Mouse (Mus musculus): ENCODE data around the gene Ubr3. TPM values are rescaled to one million over a fixed set of nuclear protein-coding genes. Genes with fewer than 3 reads are reported as not detected.

Ubr3 gene
- total and polyA plus RNA-seq, 2 experiments: 12.8 to 65.2 TPM

DNA sequence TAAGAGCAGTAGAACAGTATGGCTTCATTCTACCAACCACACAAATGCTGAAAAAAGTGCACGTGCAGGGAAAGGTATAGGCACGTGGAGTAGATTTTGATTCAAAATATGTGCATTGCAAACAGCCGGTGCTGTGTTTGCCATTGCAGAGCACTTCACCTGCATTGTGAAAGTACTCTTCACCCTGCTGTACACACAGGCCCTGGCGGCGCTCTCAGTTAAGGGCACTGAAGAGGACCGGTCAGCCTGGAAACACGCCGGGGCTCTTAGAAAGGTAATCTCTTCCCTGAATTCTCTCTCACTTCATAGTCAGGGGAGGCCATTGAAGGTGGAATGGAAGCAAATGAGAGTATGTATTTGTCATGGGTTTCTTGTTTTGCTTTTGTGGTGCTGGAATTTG, 115.9 kb downstream of the Ubr3 start:
- Histone ChIP-seq H3K79me2 (ENCODE audit: control insufficient read depth, insufficient read depth, low read length) (no peaks in the 10 kb centered on the region), H3K4me3 (ENCODE audit: insufficient read depth, low read depth, low read length) (no peak overlapping the region), H3K27me3 (ENCODE audit: control insufficient read depth, insufficient read depth, low read length) (no peaks in the 10 kb centered on the region), H3K27ac (replicated peaks; ENCODE audit: insufficient read depth, low read depth, low read length) (no peak overlapping the region), H3K9ac (ENCODE audit: low read depth, low read length) (no peak overlapping the region), H3K36me3 (ENCODE audit: control insufficient read depth, insufficient read depth, low read length) (peaks cover 44% of the 10 kb centered on the region), H3K4me1 (ENCODE audit: control insufficient read depth, insufficient read depth, low read length) (no peaks in the 10 kb centered on the region)
- no peak for DNase-seq (ENCODE audit: extremely low read depth, low read depth, low spot score)
- TF ChIP-seq CTCF (IDR thresholded peaks at IDR 0.05; ENCODE audit: low read depth, low read length): no peak
- no peak for TF ChIP-seq POLR2A (IDR thresholded peaks at IDR 0.05; ENCODE audit: extremely low read depth, insufficient read depth, low read length)
- 93% methylated on average over 8 of the region's 8 CpGs for WGBS

DNA sequence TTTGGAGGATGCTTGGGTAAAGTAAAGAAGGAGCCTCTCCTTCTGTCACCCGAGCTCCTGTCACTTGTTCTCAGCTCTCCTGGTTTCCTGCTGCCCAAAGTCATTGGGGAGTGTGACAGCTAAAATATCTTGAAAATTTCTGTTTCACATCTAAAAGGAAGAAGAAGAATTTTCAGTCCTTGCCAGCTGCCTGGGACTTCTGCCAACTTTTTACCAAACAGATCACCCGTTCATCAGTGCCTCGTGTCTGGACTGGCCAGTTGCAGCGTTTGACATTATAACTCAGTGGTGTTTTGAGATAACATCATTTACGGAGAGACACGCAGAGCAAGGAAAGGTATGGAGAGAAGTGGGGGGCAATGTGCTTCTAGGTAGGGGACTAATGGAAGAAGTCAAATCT, 121.2 kb downstream of the Ubr3 start:
- DNase-seq (ENCODE audit: extremely low read depth, low read depth, low spot score): peak; percentile 42

DNA sequence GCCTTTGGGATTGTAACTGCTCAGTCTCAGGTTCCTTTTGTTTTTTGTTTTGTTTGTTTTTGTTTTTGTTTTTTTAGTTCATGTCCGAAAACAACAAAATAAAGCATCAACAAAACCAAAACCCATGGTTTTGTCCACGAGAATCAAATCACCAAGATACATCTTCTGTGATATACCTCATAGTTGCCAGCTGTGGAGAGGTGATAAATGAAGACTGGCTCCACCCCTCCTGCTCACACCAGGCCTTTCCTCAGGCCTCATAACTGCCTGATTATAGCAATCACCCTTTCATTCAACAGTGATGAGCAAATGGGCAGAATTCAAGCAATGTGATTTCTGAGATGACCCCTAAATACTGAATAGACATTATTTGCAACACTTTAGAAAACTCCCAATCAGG, 127.4 kb downstream of the Ubr3 start:
- H3K27ac ChIP-seq (replicated peaks; ENCODE audit: insufficient read depth, low read depth, low read length): no peak overlapping the region
- no peak for DNase-seq (ENCODE audit: extremely low read depth, low read depth, low spot score)
- TF ChIP-seq CTCF (IDR thresholded peaks at IDR 0.05; ENCODE audit: low read depth, low read length) (no peak), POLR2A (IDR thresholded peaks at IDR 0.05; ENCODE audit: extremely low read depth, insufficient read depth, low read length) (no peak)

More for the DNA sequence above, 121.2 kb downstream of the Ubr3 start:
- Histone ChIP-seq H3K27me3 (ENCODE audit: control insufficient read depth, insufficient read depth, low read length) (no peaks in the 10 kb centered on the region), H3K36me3 (ENCODE audit: control insufficient read depth, insufficient read depth, low read length) (peaks cover 58% of the 10 kb centered on the region), H3K4me3 (ENCODE audit: insufficient read depth, low read depth, low read length) (no peak overlapping the region), H3K79me2 (ENCODE audit: control insufficient read depth, insufficient read depth, low read length) (no peaks in the 10 kb centered on the region), H3K9ac (ENCODE audit: low read depth, low read length) (no peak overlapping the region), H3K4me1 (ENCODE audit: control insufficient read depth, insufficient read depth, low read length) (no peaks in the 10 kb centered on the region), H3K27ac (replicated peaks; ENCODE audit: insufficient read depth, low read depth, low read length) (no peak overlapping the region)
- 37% methylated on average over 6 of the region's 6 CpGs for WGBS
- TF ChIP-seq CTCF (IDR thresholded peaks at IDR 0.05; ENCODE audit: low read depth, low read length) (no peak), POLR2A (IDR thresholded peaks at IDR 0.05; ENCODE audit: extremely low read depth, insufficient read depth, low read length) (no peak)

DNA sequence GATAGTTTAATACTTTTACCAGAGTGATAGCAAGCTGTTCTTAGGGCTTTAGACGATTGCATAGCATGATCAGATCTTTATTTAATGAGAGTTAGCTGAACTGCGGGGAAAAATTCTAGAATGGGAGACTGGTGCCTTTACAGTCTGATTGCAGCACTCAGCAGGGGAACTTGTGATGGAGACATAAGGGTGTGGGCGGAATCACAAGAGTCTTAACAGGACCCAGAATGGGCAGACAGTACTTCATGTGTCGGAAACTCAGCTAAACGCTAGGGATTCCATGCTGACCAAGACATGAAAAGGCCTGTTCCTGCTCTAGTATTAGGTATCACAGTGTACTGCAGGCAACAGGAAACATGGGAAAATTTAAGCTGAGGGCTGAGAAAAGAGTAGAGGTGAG, 128.7 kb downstream of the Ubr3 start:
- Histone ChIP-seq H3K27me3 (ENCODE audit: control insufficient read depth, insufficient read depth, low read length) (no peaks in the 10 kb centered on the region), H3K36me3 (ENCODE audit: control insufficient read depth, insufficient read depth, low read length) (peaks cover 25% of the 10 kb centered on the region), H3K9ac (ENCODE audit: low read depth, low read length) (no peak overlapping the region), H3K4me1 (ENCODE audit: control insufficient read depth, insufficient read depth, low read length) (no peaks in the 10 kb centered on the region), H3K79me2 (ENCODE audit: control insufficient read depth, insufficient read depth, low read length) (no peaks in the 10 kb centered on the region), H3K4me3 (ENCODE audit: insufficient read depth, low read depth, low read length) (no peak overlapping the region), H3K27ac (replicated peaks; ENCODE audit: insufficient read depth, low read depth, low read length) (no peak overlapping the region)
- TF ChIP-seq CTCF (IDR thresholded peaks at IDR 0.05; ENCODE audit: low read depth, low read length) (no peak), POLR2A (IDR thresholded peaks at IDR 0.05; ENCODE audit: extremely low read depth, insufficient read depth, low read length) (no peak)
- WGBS: 93% methylated on average over 5 of the region's 5 CpGs
- DNase-seq (ENCODE audit: extremely low read depth, low read depth, low spot score): no peak

More for the DNA sequence above, 127.4 kb downstream of the Ubr3 start:
- Histone ChIP-seq H3K27me3 (ENCODE audit: control insufficient read depth, insufficient read depth, low read length) (no peaks in the 10 kb centered on the region), H3K36me3 (ENCODE audit: control insufficient read depth, insufficient read depth, low read length) (peaks cover 31% of the 10 kb centered on the region), H3K79me2 (ENCODE audit: control insufficient read depth, insufficient read depth, low read length) (no peaks in the 10 kb centered on the region), H3K9ac (ENCODE audit: low read depth, low read length) (no peak overlapping the region), H3K4me1 (ENCODE audit: control insufficient read depth, insufficient read depth, low read length) (no peaks in the 10 kb centered on the region), H3K4me3 (ENCODE audit: insufficient read depth, low read depth, low read length) (no peak overlapping the region)
- WGBS: 92% methylated on average over 2 of the region's 2 CpGs

DNA sequence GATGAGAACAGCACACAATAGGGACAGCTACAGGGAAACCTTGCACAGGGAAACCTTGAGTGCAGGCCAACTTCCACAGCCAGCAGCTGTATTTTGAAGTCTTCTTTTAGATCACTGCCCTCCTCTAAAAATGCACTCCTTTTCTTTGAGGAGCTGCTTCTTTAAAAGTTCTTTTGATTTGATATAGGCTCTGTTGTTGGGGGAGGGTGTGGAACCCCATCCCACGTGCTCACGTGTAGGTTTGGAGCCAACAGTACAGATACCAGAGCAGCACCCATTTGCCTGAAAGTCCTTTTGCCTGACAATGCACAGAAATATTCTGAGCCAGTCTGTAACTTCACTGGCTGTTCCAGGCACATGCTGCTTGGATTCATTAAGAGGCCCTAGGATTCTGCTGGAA, 134.4 kb downstream of the Ubr3 start:
- H3K27ac ChIP-seq (replicated peaks; ENCODE audit: insufficient read depth, low read depth, low read length): no peak overlapping the region
- H3K9ac ChIP-seq (ENCODE audit: low read depth, low read length): no peak overlapping the region
- no peak for TF ChIP-seq CTCF (IDR thresholded peaks at IDR 0.05; ENCODE audit: low read depth, low read length)
- TF ChIP-seq POLR2A (IDR thresholded peaks at IDR 0.05; ENCODE audit: extremely low read depth, insufficient read depth, low read length): no peak
- no peaks in the 10 kb centered on the region for H3K27me3 ChIP-seq (ENCODE audit: control insufficient read depth, insufficient read depth, low read length)
- WGBS: 90% methylated on average over 2 of the region's 2 CpGs
- H3K4me1 ChIP-seq (ENCODE audit: control insufficient read depth, insufficient read depth, low read length): no peaks in the 10 kb centered on the region
- DNase-seq (ENCODE audit: extremely low read depth, low read depth, low spot score): no peak
- H3K4me3 ChIP-seq (ENCODE audit: insufficient read depth, low read depth, low read length): no peak overlapping the region
- H3K36me3 ChIP-seq (ENCODE audit: control insufficient read depth, insufficient read depth, low read length): no peaks in the 10 kb centered on the region
- H3K79me2 ChIP-seq (ENCODE audit: control insufficient read depth, insufficient read depth, low read length): no peaks in the 10 kb centered on the region

DNA sequence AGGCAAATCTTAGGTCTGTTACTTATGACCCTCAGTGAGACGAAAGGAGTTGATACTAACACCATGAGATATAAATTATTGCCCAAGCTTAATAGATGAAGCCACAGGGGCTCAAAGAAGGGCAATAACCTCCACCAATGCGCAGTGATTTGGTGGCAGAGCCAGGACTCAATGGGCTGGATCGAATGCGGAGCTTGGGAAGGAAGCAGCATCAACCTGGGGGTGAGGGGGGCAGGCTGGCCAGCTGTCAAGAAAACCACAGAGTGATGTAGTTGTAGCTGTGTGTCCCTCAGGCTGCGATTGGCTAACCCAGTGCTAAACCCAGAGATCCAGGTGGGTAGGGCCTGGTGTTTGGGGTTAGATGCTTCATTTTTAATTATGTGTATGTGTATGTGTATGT, 137.8 kb downstream of the Ubr3 start:
- no peak overlapping the region for H3K27ac ChIP-seq (replicated peaks; ENCODE audit: insufficient read depth, low read depth, low read length)
- 90% methylated on average over 5 of the region's 5 CpGs for WGBS
- H3K27me3 ChIP-seq (ENCODE audit: control insufficient read depth, insufficient read depth, low read length): no peaks in the 10 kb centered on the region
- no peaks in the 10 kb centered on the region for H3K4me1 ChIP-seq (ENCODE audit: control insufficient read depth, insufficient read depth, low read length)
- no peaks in the 10 kb centered on the region for H3K79me2 ChIP-seq (ENCODE audit: control insufficient read depth, insufficient read depth, low read length)
- no peak for TF ChIP-seq POLR2A (IDR thresholded peaks at IDR 0.05; ENCODE audit: extremely low read depth, insufficient read depth, low read length)
- no peak for TF ChIP-seq CTCF (IDR thresholded peaks at IDR 0.05; ENCODE audit: low read depth, low read length)
- no peak overlapping the region for H3K4me3 ChIP-seq (ENCODE audit: insufficient read depth, low read depth, low read length)
- DNase-seq (ENCODE audit: extremely low read depth, low read depth, low spot score): no peak
- H3K36me3 ChIP-seq (ENCODE audit: control insufficient read depth, insufficient read depth, low read length): no peaks in the 10 kb centered on the region
- no peak overlapping the region for H3K9ac ChIP-seq (ENCODE audit: low read depth, low read length)
